Mouse (Mus musculus) spleen, adult 2 months (tissue): ENCODE results near the gene Gm20388. TPM values are rescaled to one million over a fixed set of nuclear protein-coding genes. Genes with fewer than 3 reads are reported as not detected.

ENCODE experiments used
- DNase-seq, 2 experiments: peaks; one replicate each; pipeline versions ENCODE4 v3.0.0 to v3.0.0-alpha.2; 2012 to 2021; ENCODE audit warnings: low spot score in 2 of 2, low read depth in 1 of 2
- H3K27ac ChIP-seq: fragments of 200-500 bp; 2 replicates; pipeline ENCODE4 v1.5.1; 2012; ENCODE audit warnings: low read length, inconsistent platforms; ENCODE audit not compliant: insufficient read depth
- H3K27me3 ChIP-seq: fragments of 200-500 bp; 2 replicates; pipeline ENCODE4 v1.6.1; 2012; ENCODE audit warnings: mild to moderate bottlenecking, moderate library complexity, low read length, inconsistent platforms; ENCODE audit not compliant: control insufficient read depth, insufficient read depth
- H3K36me3 ChIP-seq: fragments of 200-500 bp; 2 replicates; pipeline ENCODE4 v1.6.1; 2012; ENCODE audit warnings: mild to moderate bottlenecking, low read length, inconsistent platforms; ENCODE audit not compliant: control insufficient read depth, insufficient read depth
- H3K4me1 ChIP-seq: fragments of 200-500 bp; 2 replicates; pipeline ENCODE4 v1.6.1; 2011; ENCODE audit warnings: inconsistent platforms; ENCODE audit not compliant: control insufficient read depth, insufficient read depth, insufficient read length
- H3K4me3 ChIP-seq: fragments of 200-500 bp; 2 replicates; pipeline ENCODE4 v1.5.1; 2011; ENCODE audit warnings: mild to moderate bottlenecking, inconsistent platforms; ENCODE audit not compliant: insufficient read depth, insufficient read length; ENCODE audit errors: extremely low read depth
- CTCF ChIP-seq: fragments of 200-500 bp; IDR thresholded peaks from 2 replicates; pipeline ENCODE4 v1.5.1; 2011; ENCODE audit warnings: mild to moderate bottlenecking, inconsistent platforms; ENCODE audit not compliant: insufficient read depth, insufficient read length, insufficient replicate concordance; ENCODE audit errors: extremely low read depth
- POLR2A ChIP-seq: fragments of 200-500 bp; IDR thresholded peaks from 2 replicates; pipeline ENCODE4 v1.6.1; 2011; ENCODE audit warnings: low read depth, low read length, inconsistent platforms
- WGBS: fragments of 180-500 bp; shearing (Covaris S2); methylation state at CpG from one replicate; pipeline ENCODE4 v1.1.7; 2018; 5-methylcytosine and 5-hydroxymethylcytosine counted together
- polyA plus RNA-seq: library from polyadenylated mRNA; depleted of rRNA; stranded (reverse); fragments of >200 nt; gene quantifications from 2 replicates; pipeline ENCODE4 v1.2.3, GENCODE M21; 2012

Gene Gm20388
- polyA plus RNA-seq, 1 experiment: 26.1 TPM

- 81% methylated on average over 9 of the region's 9 CpGs for WGBS
- TF ChIP-seq POLR2A: no peak
- TF ChIP-seq CTCF: no peak
- no peaks in the 10 kb centered on the region for H3K27me3 ChIP-seq
- no peak overlapping the region for H3K27ac ChIP-seq
- H3K4me3 ChIP-seq: no peak overlapping the region
- peaks cover 4% of the 10 kb centered on the region; the same call in 1 of the 2 replicates for H3K4me1 ChIP-seq
- peaks cover 5% of the 10 kb centered on the region for H3K36me3 ChIP-seq
- no peak for DNase-seq
Observed at GRCm38 (mm10) chr8:122616181-122616905, 2705.7 kb downstream of the Gm20388 start.

GRCm38 (mm10) chr8:122617947-122618546 lies 2707.4 kb downstream of the Gm20388 start:
- no peaks in the 10 kb centered on the region for H3K4me1 ChIP-seq
- 61% methylated on average over 5 of the region's 7 CpGs for WGBS
- no peak overlapping the region for H3K4me3 ChIP-seq
- DNase-seq: peak; percentile 65 to 80
- H3K27ac ChIP-seq: no peak overlapping the region
- TF ChIP-seq POLR2A (no peak), CTCF (peak; percentile 51; the same call in 1 of the 2 replicates)
- H3K27me3 ChIP-seq: no peaks in the 10 kb centered on the region
- H3K36me3 ChIP-seq: peaks cover 5% of the 10 kb centered on the region

GRCm38 (mm10) chr8:122618660-122619378 lies 2708.2 kb downstream of the Gm20388 start:
- H3K27me3 ChIP-seq: no peaks in the 10 kb centered on the region
- H3K27ac ChIP-seq: no peak overlapping the region
- TF ChIP-seq CTCF (no peak), POLR2A (no peak)
- WGBS: 77% methylated on average over 6 of the region's 6 CpGs
- no peak for DNase-seq
- no peaks in the 10 kb centered on the region for H3K4me1 ChIP-seq
- H3K36me3 ChIP-seq: peaks cover 3% of the 10 kb centered on the region; the same call in 1 of the 2 replicates
- no peak overlapping the region for H3K4me3 ChIP-seq

- TF ChIP-seq CTCF: no peak
- no peak for TF ChIP-seq POLR2A
- Histone ChIP-seq H3K27ac (no peak overlapping the region), H3K36me3 (peaks cover 1% of the 10 kb centered on the region; the same call in 1 of the 2 replicates), H3K4me1 (no peaks in the 10 kb centered on the region), H3K27me3 (no peaks in the 10 kb centered on the region), H3K4me3 (no peak overlapping the region)
- DNase-seq: no peak
- WGBS: 64% methylated on average over 5 of the region's 5 CpGs
Observed at GRCm38 (mm10) chr8:122620446-122620845, 2709.8 kb downstream of the Gm20388 start.

- Histone ChIP-seq H3K27me3 (no peaks in the 10 kb centered on the region), H3K36me3 (no peaks in the 10 kb centered on the region), H3K4me3 (no peak within 1 kb of the TSS), H3K27ac (no peak within 1 kb of the TSS), H3K4me1 (peaks cover 4% of the 10 kb centered on the region; the same call in 1 of the 2 replicates)
- WGBS: 86% methylated on average over 6 of the region's 6 CpGs
- no peak for TF ChIP-seq POLR2A
- TF ChIP-seq CTCF: no peak
- DNase-seq: no peak
Observed at GRCm38 (mm10) chr8:122622727-122623126, 2712.1 kb downstream of the Gm20388 start, which contains the start of gene Pabpn1l. Pabpn1l (minus strand) TSS chr8:122622739.

- TF ChIP-seq POLR2A: no peak
- no peak for TF ChIP-seq CTCF
- DNase-seq: no peak
- peaks cover 4% of the 10 kb centered on the region; the same call in 1 of the 2 replicates for H3K4me1 ChIP-seq
Observed at GRCm38 (mm10) chr8:122623844-122624642, 2713.4 kb downstream of the Gm20388 start.

More at GRCm38 (mm10) chr8:122623844-122624642, 2713.4 kb downstream of the Gm20388 start:
- Histone ChIP-seq H3K36me3 (peaks cover 8% of the 10 kb centered on the region; the same call in 1 of the 2 replicates), H3K27ac (no peak overlapping the region), H3K27me3 (no peaks in the 10 kb centered on the region), H3K4me3 (no peak overlapping the region)
- WGBS: 89% methylated on average over 17 of the region's 17 CpGs
